Mouse (Mus musculus) skeletal muscle tissue, adult 2 months (tissue): Measurements from ENCODE around the gene Arhgap6.

Experiments used
- DNase-seq: peaks from one replicate; pipeline ENCODE4 v3.0.0-alpha.2; 2012; ENCODE audit warnings: low read depth, low spot score

The Arhgap6 gene

DNA sequence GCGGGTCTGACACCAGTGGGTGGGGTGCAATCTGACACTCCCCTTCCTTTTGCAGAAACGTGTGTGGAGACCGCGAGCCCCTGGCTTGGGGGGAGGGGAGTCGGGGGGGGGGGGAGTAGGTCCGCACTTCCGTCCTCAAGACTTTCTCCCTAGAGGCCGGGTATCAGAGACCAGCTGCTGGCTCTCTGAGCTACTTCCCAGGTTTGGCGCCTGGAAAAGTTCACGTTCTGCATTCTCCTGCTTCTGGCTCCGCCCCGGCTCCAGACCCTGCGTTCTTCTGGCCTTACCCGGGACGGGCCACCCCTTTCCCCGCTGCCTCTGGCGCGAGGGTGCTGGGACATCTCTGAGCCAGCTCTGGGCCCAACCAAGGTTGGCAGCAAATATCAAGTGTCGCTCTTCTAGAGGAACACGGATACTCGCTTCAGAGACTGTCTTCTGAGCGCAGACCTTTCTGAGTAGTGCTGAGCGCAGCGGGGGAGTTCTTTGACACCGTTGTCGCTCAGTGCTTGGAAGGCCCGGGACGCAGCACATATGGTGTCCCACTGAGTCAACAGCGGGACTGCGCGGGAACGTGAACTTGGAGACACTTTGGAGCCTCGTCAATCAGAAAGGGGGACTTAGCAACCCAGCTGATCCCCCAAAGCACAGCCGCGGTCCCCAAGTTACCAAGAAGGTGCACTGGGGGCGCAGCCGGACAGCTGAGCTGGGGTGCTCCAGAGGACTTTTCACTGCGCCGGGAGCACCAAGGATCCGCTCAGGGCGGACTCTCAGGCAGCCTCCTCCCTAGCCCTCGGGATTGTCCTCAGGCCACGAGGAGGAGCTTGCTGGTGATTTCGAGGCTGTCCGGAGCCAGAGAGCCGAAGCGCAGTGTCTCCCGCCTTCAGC is at the start of gene Arhgap6:
Arhgap6 (plus strand) TSS at position 126 of the 885 bp plus-strand sequence.
- DNase-seq: peak; percentile 54

DNA sequence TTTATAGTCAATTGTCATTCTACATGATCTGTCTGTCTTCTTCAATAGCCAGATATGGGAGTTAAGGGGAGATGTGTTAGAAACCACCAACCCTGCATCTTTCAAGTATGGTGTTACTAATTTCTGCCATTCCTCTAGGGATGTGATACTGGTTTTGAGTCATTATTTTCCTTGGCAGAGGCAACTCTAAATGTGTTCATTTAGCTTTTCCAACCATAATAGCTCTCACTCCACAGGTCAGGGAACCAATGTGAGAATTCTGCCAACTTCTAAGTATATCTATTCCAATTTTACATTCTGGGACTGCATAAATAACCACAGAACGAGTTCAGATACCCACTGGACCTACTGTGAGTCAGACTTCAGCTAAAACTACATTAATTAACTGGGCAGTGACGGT is 47.9 kb upstream of the Arhgap6 start:
- no peak for DNase-seq

- no peak for DNase-seq
These were observed 1.3 kb downstream of the Arhgap6 start for GRCm38 (mm10) chrX:168795859-168796848.

GRCm38 (mm10) chrX:168804677-168805076 is 9.8 kb downstream of the Arhgap6 start:
- DNase-seq: no peak

GRCm38 (mm10) chrX:168810513-168811265 is 15.8 kb downstream of the Arhgap6 start:
- no peak for DNase-seq

DNA sequence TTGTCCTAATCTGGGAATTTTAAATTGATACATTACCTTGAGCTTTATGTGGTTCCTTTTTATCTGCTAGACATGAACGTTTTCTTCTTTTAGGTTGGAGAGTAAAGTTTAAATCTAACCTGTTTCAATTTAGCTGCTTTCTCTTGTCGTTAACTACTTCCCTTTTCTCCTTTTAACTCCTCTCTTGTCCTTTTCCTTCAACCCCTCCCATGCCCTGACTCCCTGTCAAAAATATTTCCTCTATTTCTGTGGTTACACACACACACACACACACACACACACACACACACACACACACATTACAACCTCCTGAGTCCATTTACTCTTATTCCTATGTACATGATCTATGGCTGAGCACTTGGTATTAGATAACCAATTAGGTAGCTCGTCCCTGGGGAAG is 24.0 kb downstream of the Arhgap6 start:
- no peak for DNase-seq

GRCm38 (mm10) chrX:168824166-168824565 is 29.3 kb downstream of the Arhgap6 start:
- DNase-seq: no peak

- peak; percentile 84 for DNase-seq
These were observed 37.4 kb downstream of the Arhgap6 start for GRCm38 (mm10) chrX:168832343-168832742.

DNA sequence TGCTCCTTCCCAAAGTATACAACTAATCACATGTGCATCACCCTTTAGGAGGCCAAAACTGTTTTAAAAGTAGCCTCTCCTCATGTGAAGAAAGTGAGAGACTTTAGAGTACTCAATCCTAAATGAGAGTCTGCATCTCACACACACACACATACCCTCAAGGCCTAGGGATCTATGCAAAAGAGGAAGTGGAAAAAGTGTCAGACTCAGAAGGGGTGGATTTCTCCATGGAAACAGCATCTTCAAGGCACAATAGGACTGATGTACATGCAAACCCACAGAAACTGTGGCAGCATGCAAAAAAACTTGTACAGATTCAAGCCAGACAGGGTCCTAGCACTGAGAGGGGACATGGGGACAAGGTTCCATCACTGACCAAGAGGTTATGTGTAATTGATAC is 53.2 kb downstream of the Arhgap6 start:
- DNase-seq: no peak

- no peak for DNase-seq
These were observed 79.8 kb downstream of the Arhgap6 start for GRCm38 (mm10) chrX:168874688-168875087.

DNA sequence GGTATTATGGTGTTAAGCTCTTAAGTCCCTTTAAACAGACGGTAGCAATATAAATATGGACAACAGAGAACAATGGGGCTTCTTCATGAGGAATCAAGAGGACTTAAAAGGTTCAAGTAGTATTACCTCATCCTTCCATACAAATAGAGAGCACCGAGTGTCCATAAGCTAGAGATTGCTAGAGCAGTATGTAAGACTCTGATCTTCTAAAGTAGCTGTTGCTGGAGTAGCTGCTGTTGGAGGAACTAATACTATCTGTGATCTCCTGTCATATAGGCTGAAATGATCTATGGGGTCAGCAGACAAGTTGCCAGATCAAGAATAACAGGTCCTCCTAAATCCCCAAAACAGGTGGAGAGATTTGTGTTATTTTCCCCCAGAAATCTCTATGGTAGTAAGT is 108.7 kb downstream of the Arhgap6 start:
- no peak for DNase-seq

- peak; percentile 23 for DNase-seq
These were observed 109.2 kb downstream of the Arhgap6 start for GRCm38 (mm10) chrX:168904086-168904485.

DNA sequence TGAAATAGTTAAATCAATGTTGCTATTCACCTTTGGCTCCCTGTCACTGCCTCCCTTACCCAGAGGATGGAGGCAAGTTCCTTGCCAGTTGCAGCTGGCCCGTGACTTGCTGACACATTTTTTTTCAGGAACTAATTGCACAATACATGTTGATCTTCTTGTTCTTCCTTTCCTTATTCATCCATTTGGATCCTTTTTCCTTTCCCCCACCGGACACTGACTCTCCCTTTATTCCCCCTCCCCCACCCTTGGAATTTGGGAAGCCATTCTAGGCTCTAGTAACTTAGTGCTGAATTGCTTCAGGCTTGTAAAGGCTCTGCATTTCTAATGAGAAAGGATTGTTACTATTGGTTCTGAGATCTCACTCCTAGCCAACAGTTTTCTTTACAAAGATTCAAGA is 112.7 kb downstream of the Arhgap6 start:
- peak; percentile 42 for DNase-seq

- no peak for DNase-seq
These were observed 118.6 kb downstream of the Arhgap6 start for GRCm38 (mm10) chrX:168913519-168913918.

- DNase-seq: no peak
These were observed 126.0 kb downstream of the Arhgap6 start for GRCm38 (mm10) chrX:168920942-168921341.

- DNase-seq: no peak
These were observed 137.5 kb downstream of the Arhgap6 start for GRCm38 (mm10) chrX:168932420-168932819.

DNA sequence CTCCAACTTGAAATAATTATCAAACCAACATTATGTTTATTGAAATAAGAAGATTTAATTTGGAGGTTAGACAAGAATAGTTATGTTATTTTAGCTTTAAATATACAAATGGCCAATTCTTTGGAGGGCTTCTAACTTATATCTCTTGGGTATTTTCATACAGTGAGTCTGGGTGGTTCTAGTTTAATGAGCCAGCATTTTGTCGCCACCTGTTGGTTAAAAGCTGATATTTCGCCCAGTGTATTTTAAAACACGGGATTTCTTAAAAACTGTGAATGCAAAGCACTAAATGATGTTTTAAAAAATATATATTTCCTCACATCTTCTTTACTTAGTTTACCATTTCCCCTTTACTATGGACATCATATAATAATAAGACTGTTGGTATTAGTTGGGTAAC is 140.5 kb downstream of the Arhgap6 start:
- peak; percentile 6 for DNase-seq

DNA sequence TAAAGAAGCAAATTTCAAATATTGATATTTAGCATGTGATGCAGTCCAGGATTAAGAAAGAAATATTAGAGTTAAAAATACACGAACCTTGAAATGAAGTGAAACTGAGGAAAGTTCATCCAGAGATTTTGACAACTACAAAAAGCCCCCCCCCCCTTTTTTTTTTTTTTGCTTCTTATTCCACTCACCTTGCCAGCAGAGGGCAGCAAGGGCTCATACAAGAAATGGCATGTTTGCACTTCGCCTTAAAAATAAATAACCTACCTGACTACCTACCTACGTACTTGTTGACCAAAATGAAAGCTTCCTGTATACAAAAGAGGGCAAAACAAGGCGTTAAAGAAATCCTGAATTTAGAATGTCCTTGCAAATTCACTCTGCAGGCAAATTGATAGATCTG is 143.0 kb downstream of the Arhgap6 start:
- peak; percentile 3 for DNase-seq

- DNase-seq: peak; percentile 1
These were observed 146.8 kb downstream of the Arhgap6 start for GRCm38 (mm10) chrX:168941684-168942083.

- peak; percentile 10 for DNase-seq
These were observed 148.3 kb downstream of the Arhgap6 start for GRCm38 (mm10) chrX:168943217-168943616.

- DNase-seq: no peak
These were observed 180.5 kb downstream of the Arhgap6 start for GRCm38 (mm10) chrX:168975444-168975843.
